Mouse (Mus musculus): ENCODE results near the gene Gm3776.
"Not testable (repeated sequence)": the region's sequence is repeated elsewhere in the genome, so short reads cannot be mapped to it uniquely, and the experiment has no call there.

Gene Gm3776

GRCm38 (mm10) chr9:78256914-78257313 lies at the start of gene Gm3776:
Gene Gm3776 (plus strand): TSS chr9:78257129.
- DNase-seq (ENCODE audit: low read depth, low spot score), result not testable (repeated sequence)

DNA sequence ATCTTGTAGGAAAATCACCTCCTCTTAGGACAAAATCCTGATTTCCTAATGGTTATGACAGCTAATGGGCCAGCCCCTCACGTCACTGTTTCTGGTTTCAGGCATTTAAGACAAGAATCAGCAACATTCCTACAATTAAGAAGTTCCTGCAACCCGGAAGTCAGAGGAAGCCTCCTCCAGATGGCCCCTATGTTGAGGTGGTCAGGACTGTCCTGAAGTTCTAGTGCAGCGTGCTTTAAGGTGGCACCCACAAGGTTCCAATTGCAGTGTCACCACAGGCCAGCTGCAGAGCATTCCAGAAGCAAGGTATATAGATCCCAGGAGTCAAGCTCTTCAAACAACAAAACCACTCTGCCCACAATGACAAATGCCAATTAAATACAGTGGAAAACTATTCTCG lies 48.0 kb upstream of the Gm3776 start:
- DNase-seq (ENCODE audit: low read depth, low spot score), result no peak

DNA sequence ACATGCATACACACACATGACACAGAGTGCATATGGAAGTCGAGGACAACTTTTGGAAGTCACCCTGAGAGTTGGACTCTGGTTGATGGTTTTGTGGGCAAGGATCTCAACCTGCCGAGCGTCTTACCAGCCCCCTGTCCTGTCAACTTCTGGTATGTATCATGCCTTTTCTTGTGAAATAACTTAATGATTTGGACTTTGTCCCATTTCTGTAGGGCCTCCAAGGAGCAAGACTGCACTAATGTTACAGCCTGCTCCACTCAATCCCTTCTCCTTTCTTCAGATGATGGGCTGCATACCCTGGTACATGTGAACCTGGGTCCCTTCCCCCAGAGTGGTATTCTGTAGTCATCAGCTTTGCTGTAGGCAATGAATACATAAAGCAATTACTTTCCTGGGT lies 46.9 kb upstream of the Gm3776 start:
- no peak for DNase-seq (ENCODE audit: low read depth, low spot score)

GRCm38 (mm10) chr9:78210821-78211220 lies 46.1 kb upstream of the Gm3776 start:
- DNase-seq (ENCODE audit: low read depth, low spot score), result no peak

DNA sequence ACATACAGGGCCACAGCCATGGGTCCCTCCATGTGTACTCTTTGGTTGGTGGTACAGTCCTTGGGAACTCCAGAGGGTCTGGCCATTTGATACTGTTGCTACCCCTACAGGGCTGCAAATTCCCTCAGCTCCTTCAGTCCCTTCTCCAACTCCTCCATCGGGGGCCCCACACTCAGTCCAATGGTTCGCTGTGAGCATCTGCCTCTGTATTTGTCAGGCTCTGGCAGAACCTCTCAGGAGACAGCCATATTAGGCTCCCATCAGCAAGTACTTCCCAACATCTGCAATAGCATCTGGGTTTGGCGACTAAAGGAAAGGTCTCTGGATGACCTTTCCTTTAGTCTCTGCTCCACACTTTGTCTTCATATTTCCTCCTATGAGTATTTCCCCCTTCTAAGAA lies 45.4 kb upstream of the Gm3776 start:
- DNase-seq (ENCODE audit: low read depth, low spot score), result no peak

GRCm38 (mm10) chr9:78212341-78213049 lies 44.4 kb upstream of the Gm3776 start:
- no peak for DNase-seq (ENCODE audit: low read depth, low spot score)

DNA sequence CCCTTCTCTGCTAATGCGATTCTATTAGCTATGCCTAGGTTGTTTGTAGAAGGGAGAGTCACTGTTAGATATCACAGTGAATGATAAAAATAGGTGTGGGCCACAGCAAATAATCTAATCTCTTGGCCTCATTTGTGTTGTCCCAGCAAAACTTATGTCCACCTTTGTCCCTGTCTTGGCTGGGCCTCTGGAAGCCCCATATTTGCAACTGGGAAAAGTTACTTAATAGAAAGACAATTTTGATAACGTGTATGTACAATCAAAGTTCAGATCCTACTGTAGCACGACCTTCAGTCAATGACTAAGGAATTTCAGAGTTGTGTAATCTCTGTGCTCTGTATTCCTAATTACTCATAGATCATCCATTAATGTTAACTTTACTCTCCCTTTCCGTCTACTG lies 39.9 kb upstream of the Gm3776 start:
- DNase-seq (ENCODE audit: low read depth, low spot score), result no peak

DNA sequence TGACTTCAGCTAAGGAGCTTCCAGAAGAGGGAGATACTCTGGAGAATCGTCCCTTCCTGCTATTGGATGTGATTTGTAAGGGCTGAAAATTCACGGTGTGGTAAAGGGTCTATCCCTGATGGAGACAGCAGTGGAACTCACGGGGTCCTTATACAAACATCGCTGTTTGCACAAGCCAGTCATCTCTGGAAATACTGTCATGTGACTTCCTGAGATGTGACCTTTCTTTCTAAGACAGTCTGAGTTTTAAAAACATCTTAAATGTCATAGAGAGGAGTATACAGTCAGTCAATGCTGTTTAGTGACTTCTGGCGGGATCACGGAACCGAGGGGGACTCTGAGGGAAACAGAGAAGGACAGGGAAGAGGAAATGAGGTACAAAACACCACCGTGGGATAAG lies 34.3 kb upstream of the Gm3776 start:
- DNase-seq (ENCODE audit: low read depth, low spot score), result no peak

- peak; percentile 35 for DNase-seq (ENCODE audit: low read depth, low spot score)
These were observed 33.6 kb upstream of the Gm3776 start for GRCm38 (mm10) chr9:78223221-78223902.

DNA sequence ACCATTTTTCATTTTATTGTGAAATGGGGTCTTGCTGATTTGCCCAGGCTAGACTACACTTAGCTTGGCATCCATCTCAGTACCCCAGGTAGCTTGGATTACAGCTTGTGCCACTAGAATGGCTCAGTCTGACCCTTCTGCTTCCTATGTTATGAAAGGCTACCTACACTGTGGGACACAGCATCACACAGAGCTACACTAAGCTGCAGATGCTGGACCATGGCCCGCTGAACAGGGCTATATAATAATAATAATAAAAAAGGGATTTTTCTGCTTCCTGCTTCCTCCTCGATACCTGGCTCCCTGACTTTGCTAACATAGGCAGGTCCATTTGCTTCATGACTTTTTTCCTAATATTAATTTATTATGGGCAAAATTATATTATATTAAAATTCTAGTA lies 32.5 kb upstream of the Gm3776 start:
- DNase-seq (ENCODE audit: low read depth, low spot score), result no peak

DNA sequence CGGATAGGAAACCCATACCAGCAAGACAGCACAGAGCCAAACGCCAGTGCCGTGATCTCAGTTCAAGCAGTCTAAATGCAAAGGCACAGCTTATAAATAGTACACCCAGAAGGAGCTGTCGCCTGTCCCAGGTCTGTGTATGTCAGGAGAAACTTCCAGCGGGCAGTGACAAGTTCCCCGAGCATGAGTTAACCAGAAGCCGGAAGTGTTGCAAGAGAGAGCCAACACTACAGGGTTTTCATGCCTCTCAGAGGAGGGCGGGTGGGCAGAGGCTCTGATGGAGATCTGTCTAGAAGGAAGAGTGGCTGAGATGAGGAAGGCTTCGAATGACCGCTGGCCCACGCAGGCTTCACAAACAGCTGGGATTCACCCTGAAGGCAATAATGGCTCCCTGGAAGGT lies 31.6 kb upstream of the Gm3776 start:
- DNase-seq (ENCODE audit: low read depth, low spot score), result no peak

DNA sequence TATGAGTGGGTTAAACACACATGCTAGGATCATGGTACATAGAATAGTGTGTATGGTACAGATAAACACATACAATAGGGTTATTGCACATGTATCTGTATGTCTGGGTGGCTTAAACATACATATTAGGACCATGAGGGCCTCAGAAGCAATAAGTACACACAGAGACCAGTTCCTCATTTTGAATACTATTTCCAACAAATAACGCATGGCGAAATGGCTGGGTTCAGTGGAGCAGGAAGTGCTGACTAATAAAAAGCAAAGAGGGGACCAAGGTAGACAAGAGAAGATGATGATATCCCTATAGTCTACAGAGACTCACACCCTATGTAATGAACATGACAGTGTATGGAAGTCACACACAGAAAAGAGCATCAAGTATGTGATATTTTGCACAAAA lies 28.8 kb upstream of the Gm3776 start:
- no peak for DNase-seq (ENCODE audit: low read depth, low spot score)

DNA sequence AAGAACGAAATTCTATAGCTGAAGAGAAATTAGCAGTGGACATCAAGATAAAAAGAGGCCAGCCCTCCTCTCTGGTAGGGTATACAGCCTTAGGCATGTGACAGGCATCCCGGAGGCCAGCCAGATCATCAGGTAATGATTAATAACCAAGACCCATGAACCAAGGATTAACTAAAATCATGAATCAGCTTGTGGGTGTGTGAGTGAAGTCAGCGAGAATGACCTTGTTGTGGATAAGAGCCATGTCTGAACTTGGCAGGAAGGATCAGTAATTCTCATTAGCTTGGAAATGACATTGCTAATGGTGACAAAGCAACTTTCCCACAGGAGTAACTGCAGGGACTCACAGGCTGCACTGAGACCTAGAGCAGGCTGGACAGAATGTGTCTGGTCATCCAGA lies 27.3 kb upstream of the Gm3776 start:
- not testable (repeated sequence) for DNase-seq (ENCODE audit: low read depth, low spot score)

GRCm38 (mm10) chr9:78230461-78230860 lies 26.5 kb upstream of the Gm3776 start, which contains the start of gene Gsta1:
Gene Gsta1 (plus strand): TSS chr9:78230656.
- DNase-seq (ENCODE audit: low read depth, low spot score), result not testable (repeated sequence)

GRCm38 (mm10) chr9:78233121-78233695 lies 23.7 kb upstream of the Gm3776 start:
- DNase-seq (ENCODE audit: low read depth, low spot score), result not testable (repeated sequence)

DNA sequence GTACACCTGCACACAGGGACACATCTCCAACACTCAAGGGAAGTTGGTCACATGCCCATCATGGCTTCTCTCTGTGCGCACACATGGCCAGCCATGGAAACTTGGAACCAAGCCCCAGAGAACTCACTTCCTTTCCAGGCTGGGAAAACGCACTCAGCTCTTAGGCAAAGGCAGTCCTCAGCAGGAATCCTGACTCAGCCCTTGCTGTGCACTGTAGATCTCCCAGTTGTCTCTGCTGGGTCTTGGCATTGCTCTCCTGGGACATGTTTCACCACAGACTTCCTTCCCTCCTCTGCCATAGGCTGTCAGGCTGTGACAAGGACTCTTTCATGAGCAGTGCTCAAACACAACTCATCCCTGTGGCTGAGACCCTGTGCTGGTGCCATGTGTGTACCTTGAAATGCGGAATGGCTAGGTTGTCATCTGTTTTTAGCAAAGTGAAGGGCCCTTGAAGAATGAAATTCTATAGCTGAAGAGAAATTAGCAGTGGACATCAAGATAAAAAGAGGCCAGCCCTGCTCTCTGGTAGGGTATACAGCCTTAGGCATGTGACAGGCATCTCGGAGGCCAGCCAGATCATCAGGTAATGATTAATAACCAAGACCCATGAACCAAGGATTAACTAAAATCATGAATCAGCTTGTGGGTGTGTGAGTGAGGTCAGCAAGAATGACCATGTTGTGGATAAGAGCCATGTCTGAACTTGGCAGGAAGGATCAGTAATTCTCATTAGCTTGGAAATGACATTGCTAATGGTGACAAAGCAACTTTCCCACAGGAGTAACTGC lies 1.1 kb upstream of the Gm3776 start:
- not testable (repeated sequence) for DNase-seq (ENCODE audit: low read depth, low spot score)

- DNase-seq (ENCODE audit: low read depth, low spot score), result not testable (repeated sequence)
These were observed 2.8 kb downstream of the Gm3776 start for GRCm38 (mm10) chr9:78259688-78260087.

DNA sequence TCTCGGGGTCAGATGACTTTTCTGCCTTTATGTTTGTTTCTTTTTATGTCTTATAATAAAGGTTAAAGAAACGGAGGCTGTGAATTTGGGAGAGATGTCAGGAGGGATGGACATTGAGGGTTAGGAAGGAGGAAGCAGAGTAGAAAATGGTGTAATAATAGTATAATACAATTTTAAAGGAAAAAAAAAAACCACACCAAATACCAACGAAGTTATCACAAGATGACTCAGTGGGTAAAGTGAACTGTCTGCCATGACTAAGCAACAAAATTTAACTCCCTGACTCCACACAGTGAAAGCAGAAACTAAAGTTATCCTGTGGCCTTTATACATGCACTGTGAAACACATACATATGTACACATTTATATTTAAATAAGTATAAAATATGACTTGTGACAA lies 14.0 kb downstream of the Gm3776 start:
- not testable (repeated sequence) for DNase-seq (ENCODE audit: low read depth, low spot score)

DNA sequence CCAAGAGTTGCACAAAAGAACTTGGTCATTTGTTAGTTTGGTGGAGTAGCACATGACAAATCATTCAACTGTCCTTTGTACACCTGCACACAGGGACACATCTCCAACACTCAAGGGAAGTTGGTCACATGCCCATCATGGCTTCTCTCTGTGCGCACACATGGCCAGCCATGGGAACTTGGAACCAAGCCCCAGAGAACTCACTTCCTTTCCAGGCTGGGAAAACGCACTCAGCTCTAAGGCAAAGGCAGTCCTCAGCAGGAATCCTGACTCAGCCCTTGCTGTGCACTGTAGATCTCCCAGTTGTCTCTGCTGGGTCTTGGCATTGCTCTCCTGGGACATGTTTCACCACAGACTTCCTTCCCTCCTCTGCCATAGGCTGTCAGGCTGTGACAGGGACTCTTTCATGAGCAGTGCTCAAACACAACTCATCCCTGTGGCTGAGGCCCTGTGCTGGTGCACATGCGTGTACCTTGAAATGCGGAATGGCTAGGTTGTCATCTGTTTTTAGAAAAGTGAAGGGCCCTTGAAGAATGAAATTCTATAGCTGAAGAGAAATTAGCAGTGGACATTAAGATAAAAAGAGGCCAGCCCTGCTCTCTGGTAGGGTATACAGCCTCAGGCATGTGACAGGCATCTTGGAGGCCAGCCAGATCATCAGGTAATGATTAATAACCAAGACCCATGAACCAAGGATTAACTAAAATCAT lies 25.2 kb downstream of the Gm3776 start:
- not testable (repeated sequence) for DNase-seq (ENCODE audit: low read depth, low spot score)

DNA sequence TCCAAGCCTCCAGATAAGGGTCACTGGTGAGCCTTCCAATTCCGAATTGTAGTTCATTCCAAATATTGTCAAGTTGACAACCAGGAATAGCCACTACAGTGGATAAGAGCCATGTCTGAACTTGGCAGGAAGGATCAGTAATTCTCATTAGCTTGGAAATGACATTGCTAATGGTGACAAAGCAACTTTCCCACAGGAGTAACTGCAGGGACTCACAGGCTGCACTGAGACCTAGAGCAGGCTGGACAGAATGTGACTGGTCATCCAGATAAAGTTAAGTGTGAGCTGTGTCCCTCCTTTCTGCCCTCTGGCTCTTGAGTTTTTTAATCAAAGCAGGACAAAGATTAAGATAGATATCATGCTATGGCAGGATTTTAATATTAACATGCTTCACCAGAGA lies 32.1 kb downstream of the Gm3776 start:
- not testable (repeated sequence) for DNase-seq (ENCODE audit: low read depth, low spot score)

DNA sequence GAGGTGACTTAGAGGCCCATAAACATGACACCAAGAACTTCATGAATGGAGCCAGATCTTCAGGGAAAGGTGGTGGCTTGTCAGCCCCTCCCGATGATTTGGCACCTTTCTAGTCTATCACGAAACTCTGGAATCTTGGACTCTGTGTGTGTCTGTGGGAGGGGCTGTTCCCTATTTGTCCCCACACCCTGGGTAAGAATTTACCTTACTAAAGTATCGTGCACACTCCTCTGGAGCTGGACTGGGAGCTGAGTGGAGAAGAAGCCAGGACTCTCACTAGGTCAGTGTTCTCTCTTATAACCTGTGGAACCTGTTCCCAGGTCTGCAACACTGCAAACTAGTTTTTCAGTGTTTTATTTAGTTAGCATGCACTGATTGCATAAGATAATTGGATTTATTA lies 32.8 kb downstream of the Gm3776 start, which contains the start of gene Gm10639:
Gene Gm10639, plus strand, starts transcription at position 201 of the 400 bp plus-strand sequence.
- DNase-seq (ENCODE audit: low read depth, low spot score), result peak; percentile 27

Measured in R1 (cell line).